Mouse (Mus musculus): ENCODE results near the gene Fbh1. TPM values are rescaled to one million over a fixed set of nuclear protein-coding genes. Genes with fewer than 3 reads are reported as not detected.

Fbh1 gene
- polyA plus RNA-seq, 1 experiment, result 44.7 TPM

DNA sequence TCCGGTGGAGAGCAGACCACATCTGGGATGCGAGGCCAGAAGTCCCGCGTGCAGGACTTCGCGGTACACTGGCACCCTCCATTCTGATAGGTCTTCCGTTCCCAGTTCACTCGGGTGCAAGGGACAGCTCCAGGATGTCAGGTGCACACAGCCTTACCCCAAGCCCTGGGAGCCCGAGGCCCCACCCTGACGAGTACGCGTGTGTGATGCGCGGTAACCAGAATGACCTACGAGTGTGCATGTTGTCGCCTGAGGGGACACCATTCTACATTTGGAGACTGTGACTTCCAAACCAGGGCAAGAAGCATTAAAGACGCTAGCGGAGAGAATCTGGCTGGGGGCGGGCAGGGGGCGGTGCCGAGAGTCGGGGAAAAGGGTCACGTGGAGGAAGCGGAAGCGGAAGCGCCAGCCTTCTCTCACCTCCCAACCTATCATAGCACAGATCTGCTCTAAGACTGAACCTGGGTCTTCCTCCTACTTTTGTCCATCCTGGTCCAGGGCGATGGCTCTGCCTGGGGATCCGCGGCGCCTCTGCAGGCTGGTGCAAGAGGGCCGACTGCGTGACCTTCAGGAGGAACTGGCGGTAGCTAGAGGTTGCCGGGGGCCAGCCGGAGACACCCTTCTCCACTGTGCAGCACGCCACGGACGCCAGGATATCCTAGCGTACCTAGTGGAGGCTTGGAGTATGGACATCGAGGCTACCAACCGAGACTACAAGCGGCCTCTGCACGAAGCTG, 873 bp upstream of the Fbh1 start:
- Histone ChIP-seq H3K4me1 (replicated peaks; ENCODE audit: control insufficient read depth, insufficient read depth, low read length) (peaks cover 10% of the 10 kb centered on the region), H3K27me3 (ENCODE audit: control insufficient read depth, insufficient read depth, low read length) (no peaks in the 10 kb centered on the region), H3K27ac (ENCODE audit: control insufficient read depth, insufficient read depth, low read length) (peak overlapping the region; percentile 73), H3K4me3 (ENCODE audit: control insufficient read depth, insufficient read depth, low read length) (peak overlapping the region; percentile 100), H3K36me3 (ENCODE audit: control insufficient read depth, insufficient read depth, low read length) (peaks cover 11% of the 10 kb centered on the region)
- peak; percentile 85 for DNase-seq
- TF ChIP-seq POLR2A (IDR thresholded peaks at IDR 0.05; ENCODE audit: control insufficient read depth, extremely low read depth, insufficient read depth, low read length, poor library complexity) (no peak), CTCF (IDR thresholded peaks at IDR 0.05; ENCODE audit: borderline replicate concordance, control insufficient read depth, extremely low read depth, insufficient read depth, low read length, poor library complexity) (no peak)
- WGBS, result under 1% methylated on average over 43 of the region's 43 CpGs

DNA sequence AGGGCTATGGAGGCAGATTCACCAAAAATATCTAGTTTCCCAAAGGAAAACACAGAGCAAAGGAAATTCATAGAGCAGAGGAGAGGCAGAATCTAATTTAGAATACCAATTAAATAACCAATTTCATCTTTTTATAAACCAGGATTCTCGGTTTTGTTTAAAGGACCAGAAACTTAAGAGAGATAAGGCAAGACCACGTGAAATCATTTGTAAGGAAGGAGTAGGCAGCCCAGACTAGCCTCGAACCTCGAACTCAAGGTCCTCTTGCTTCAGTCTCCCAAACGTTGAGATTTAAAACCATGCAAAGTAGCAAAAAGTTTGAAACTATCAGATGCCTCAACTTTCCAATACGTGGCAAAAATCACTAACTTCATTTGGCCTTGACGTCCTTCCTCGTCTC, 967 bp downstream of the Fbh1 start:
- no peak for DNase-seq
- TF ChIP-seq POLR2A (IDR thresholded peaks at IDR 0.05; ENCODE audit: control insufficient read depth, extremely low read depth, insufficient read depth, low read length, poor library complexity) (no peak), CTCF (IDR thresholded peaks at IDR 0.05; ENCODE audit: borderline replicate concordance, control insufficient read depth, extremely low read depth, insufficient read depth, low read length, poor library complexity) (no peak)
- Histone ChIP-seq H3K36me3 (ENCODE audit: control insufficient read depth, insufficient read depth, low read length) (no peaks in the 10 kb centered on the region), H3K4me3 (ENCODE audit: control insufficient read depth, insufficient read depth, low read length) (no peak overlapping the region), H3K27ac (ENCODE audit: control insufficient read depth, insufficient read depth, low read length) (no peak overlapping the region), H3K4me1 (replicated peaks; ENCODE audit: control insufficient read depth, insufficient read depth, low read length) (peaks cover 10% of the 10 kb centered on the region), H3K27me3 (ENCODE audit: control insufficient read depth, insufficient read depth, low read length) (no peaks in the 10 kb centered on the region)
- WGBS, result 47% methylated on average over 8 of the region's 8 CpGs

GRCm38 (mm10) chr2:11775121-11775520, 2.3 kb downstream of the Fbh1 start:
- TF ChIP-seq CTCF (IDR thresholded peaks at IDR 0.05; ENCODE audit: borderline replicate concordance, control insufficient read depth, extremely low read depth, insufficient read depth, low read length, poor library complexity) (no peak), POLR2A (IDR thresholded peaks at IDR 0.05; ENCODE audit: control insufficient read depth, extremely low read depth, insufficient read depth, low read length, poor library complexity) (no peak)
- no peak overlapping the region for H3K27ac ChIP-seq (ENCODE audit: control insufficient read depth, insufficient read depth, low read length)
- 97% methylated on average over 5 of the region's 5 CpGs for WGBS
- peaks cover 10% of the 10 kb centered on the region for H3K4me1 ChIP-seq (replicated peaks; ENCODE audit: control insufficient read depth, insufficient read depth, low read length)
- no peaks in the 10 kb centered on the region for H3K27me3 ChIP-seq (ENCODE audit: control insufficient read depth, insufficient read depth, low read length)
- no peaks in the 10 kb centered on the region for H3K36me3 ChIP-seq (ENCODE audit: control insufficient read depth, insufficient read depth, low read length)
- H3K4me3 ChIP-seq (ENCODE audit: control insufficient read depth, insufficient read depth, low read length), result no peak overlapping the region
- DNase-seq, result no peak

DNA sequence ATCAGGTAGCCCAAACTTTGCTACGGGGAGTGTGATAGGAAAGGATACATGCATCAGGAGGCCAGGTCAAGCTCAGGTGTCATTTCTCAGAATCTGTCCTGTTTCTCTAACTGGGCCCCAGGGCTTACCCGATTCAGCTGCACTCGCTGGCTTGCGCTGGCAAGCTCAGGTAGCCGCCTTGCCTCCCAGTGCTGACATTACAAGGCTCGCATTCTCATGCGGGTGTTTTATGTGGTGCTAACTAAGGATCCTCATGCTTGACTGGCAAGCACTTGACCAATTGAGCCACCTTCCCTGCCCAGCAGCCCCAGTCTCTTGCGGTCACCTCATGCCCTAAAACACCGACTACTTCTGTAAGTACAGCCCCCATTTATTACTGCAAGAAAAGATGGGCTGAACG, 3.0 kb downstream of the Fbh1 start:
- TF ChIP-seq CTCF (IDR thresholded peaks at IDR 0.05; ENCODE audit: borderline replicate concordance, control insufficient read depth, extremely low read depth, insufficient read depth, low read length, poor library complexity) (no peak), POLR2A (IDR thresholded peaks at IDR 0.05; ENCODE audit: control insufficient read depth, extremely low read depth, insufficient read depth, low read length, poor library complexity) (no peak)

DNA sequence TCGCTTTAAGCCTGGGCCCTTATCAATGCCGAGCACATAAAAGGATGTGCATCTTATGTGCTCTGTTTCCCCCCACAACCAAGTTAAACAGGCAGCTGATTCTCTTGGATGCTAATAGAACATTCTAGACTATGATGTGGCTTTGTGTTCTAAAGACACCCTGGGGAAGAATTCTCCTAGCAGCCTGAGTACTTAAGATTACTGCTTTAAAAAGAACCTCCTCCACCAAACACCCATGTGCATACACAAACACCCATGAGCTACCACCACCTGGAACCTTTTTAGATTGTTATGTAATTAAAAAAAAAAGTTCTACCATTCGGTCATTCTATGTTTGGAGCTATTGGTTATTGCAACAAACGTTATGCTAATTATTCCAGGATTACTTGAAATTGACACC, 5.0 kb downstream of the Fbh1 start:
- no peak overlapping the region for H3K4me3 ChIP-seq (ENCODE audit: control insufficient read depth, insufficient read depth, low read length)
- no peaks in the 10 kb centered on the region for H3K27me3 ChIP-seq (ENCODE audit: control insufficient read depth, insufficient read depth, low read length)
- DNase-seq, result no peak
- H3K36me3 ChIP-seq (ENCODE audit: control insufficient read depth, insufficient read depth, low read length), result no peaks in the 10 kb centered on the region
- TF ChIP-seq CTCF (IDR thresholded peaks at IDR 0.05; ENCODE audit: borderline replicate concordance, control insufficient read depth, extremely low read depth, insufficient read depth, low read length, poor library complexity) (no peak), POLR2A (IDR thresholded peaks at IDR 0.05; ENCODE audit: control insufficient read depth, extremely low read depth, insufficient read depth, low read length, poor library complexity) (no peak)
- no peak overlapping the region for H3K27ac ChIP-seq (ENCODE audit: control insufficient read depth, insufficient read depth, low read length)
- H3K4me1 ChIP-seq (replicated peaks; ENCODE audit: control insufficient read depth, insufficient read depth, low read length), result 0 out of 2 replicates have a peak, but pooled peaks cover 4% of the 10 kb centered on the region
- WGBS, result 90% methylated on average over 4 of the region's 4 CpGs

More for the DNA sequence above, 3.0 kb downstream of the Fbh1 start:
- WGBS, result 95% methylated on average over 10 of the region's 10 CpGs
- Histone ChIP-seq H3K4me3 (ENCODE audit: control insufficient read depth, insufficient read depth, low read length) (no peak overlapping the region), H3K27me3 (ENCODE audit: control insufficient read depth, insufficient read depth, low read length) (no peaks in the 10 kb centered on the region), H3K27ac (ENCODE audit: control insufficient read depth, insufficient read depth, low read length) (no peak overlapping the region), H3K36me3 (ENCODE audit: control insufficient read depth, insufficient read depth, low read length) (no peaks in the 10 kb centered on the region), H3K4me1 (replicated peaks; ENCODE audit: control insufficient read depth, insufficient read depth, low read length) (peaks cover 5% of the 10 kb centered on the region; the same call in 1 of the 2 replicates)
- DNase-seq, result no peak

DNA sequence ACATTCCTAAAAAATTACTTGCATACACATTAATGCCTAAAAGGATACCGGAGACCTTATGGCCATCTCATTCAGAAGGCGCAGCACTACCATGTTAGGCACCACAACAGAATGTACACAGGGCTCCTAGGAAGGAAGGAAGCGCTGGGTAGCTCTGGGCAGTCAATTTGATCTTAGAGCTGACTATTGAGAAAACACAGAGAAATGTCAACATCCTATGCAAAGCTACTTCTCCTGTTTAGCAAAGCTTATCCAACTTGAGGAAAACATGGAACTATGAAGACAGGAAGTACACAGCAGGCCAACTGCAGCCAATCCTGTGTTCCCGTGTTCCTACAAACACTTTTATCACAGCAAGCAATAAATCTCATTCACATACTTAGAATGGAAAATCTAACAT, 5.7 kb downstream of the Fbh1 start:
- H3K4me3 ChIP-seq (ENCODE audit: control insufficient read depth, insufficient read depth, low read length), result no peak overlapping the region
- 0 out of 2 replicates have a peak, but pooled peaks cover 2% of the 10 kb centered on the region for H3K4me1 ChIP-seq (replicated peaks; ENCODE audit: control insufficient read depth, insufficient read depth, low read length)
- no peak for DNase-seq
- WGBS, result 98% methylated on average over 4 of the region's 4 CpGs
- no peaks in the 10 kb centered on the region for H3K36me3 ChIP-seq (ENCODE audit: control insufficient read depth, insufficient read depth, low read length)
- no peak for TF ChIP-seq CTCF (IDR thresholded peaks at IDR 0.05; ENCODE audit: borderline replicate concordance, control insufficient read depth, extremely low read depth, insufficient read depth, low read length, poor library complexity)
- no peaks in the 10 kb centered on the region for H3K27me3 ChIP-seq (ENCODE audit: control insufficient read depth, insufficient read depth, low read length)
- no peak overlapping the region; the same call in 1 of the 2 replicates for H3K27ac ChIP-seq (ENCODE audit: control insufficient read depth, insufficient read depth, low read length)

Measured in thymus, adult 2 months (tissue).